8 mouse cellular contexts compared by ENCODE assay signal in genomic region chr17:35909186-35909918, GRCm38 (mm10). TPM values are rescaled to one million over a fixed set of nuclear protein-coding genes. Genes with fewer than 3 reads are reported as not detected.
DNase-seq lines count a peak whose midpoint lies in the region; ATAC-seq and TF ChIP-seq lines count a peak whose summit lies in the region.

No protein-coding gene starts in this region.

- TF ChIP-seq CTCF in ES-Bruce4 (IDR thresholded peaks at IDR 0.05; ENCODE audit: low read depth, low read length): no peak

- TF ChIP-seq EP300 in ES-Bruce4 (IDR thresholded peaks at IDR 0.05; ENCODE audit: insufficient read depth, low read depth, low read length): no peak

- peaks cover 12% of the 10 kb centered on the region for H3K4me1 ChIP-seq in heart, embryonic 16.5 days (ENCODE audit: control insufficient read depth, insufficient read depth, low read length)
- H3K4me1 ChIP-seq in ES-Bruce4 (ENCODE audit: control insufficient read depth, insufficient read depth, low read length): no peaks in the 10 kb centered on the region
- peaks cover 20% of the 10 kb centered on the region for H3K4me1 ChIP-seq in forebrain, embryonic 12.5 days
- peaks cover 42% of the 10 kb centered on the region for H3K4me1 ChIP-seq in liver, embryonic 13.5 days (replicated peaks)

- 21% methylated on average over 20 of the region's 20 CpGs for WGBS in heart, embryonic 16.5 days
- WGBS in forebrain, embryonic 12.5 days: 29% methylated on average over 20 of the region's 20 CpGs
- WGBS in liver, embryonic 13.5 days (ENCODE audit: insufficient replicate concordance): 38% methylated on average over 20 of the region's 20 CpGs

- peak overlapping the region; percentile 82 for H3K9ac ChIP-seq in heart, embryonic 16.5 days (ENCODE audit: low read length)
- peak overlapping the region; percentile 66 for H3K9ac ChIP-seq in ES-Bruce4 (ENCODE audit: low read depth, poor library complexity, severe bottlenecking)
- H3K9ac ChIP-seq in forebrain, embryonic 12.5 days: peak overlapping the region; percentile 83
- H3K9ac ChIP-seq in liver, embryonic 13.5 days: peak overlapping the region; percentile 73

- peaks cover 23% of the 10 kb centered on the region for H3K36me3 ChIP-seq in heart, embryonic 16.5 days (ENCODE audit: control insufficient read depth, insufficient read depth)
- peaks cover 34% of the 10 kb centered on the region for H3K36me3 ChIP-seq in ES-Bruce4 (ENCODE audit: control insufficient read depth, insufficient read depth, low read length, poor library complexity, severe bottlenecking)
- H3K36me3 ChIP-seq in forebrain, embryonic 12.5 days (replicated peaks): peaks cover 68% of the 10 kb centered on the region
- peaks cover 57% of the 10 kb centered on the region for H3K36me3 ChIP-seq in liver, embryonic 13.5 days

- H3K27ac ChIP-seq in heart, embryonic 16.5 days (ENCODE audit: low read length): peak overlapping the region; percentile 84
- no peak overlapping the region; the same call in 1 of the 2 replicates for H3K27ac ChIP-seq in ES-Bruce4 (ENCODE audit: insufficient read depth, low read length)
- peak overlapping the region; percentile 78 for H3K27ac ChIP-seq in forebrain, embryonic 12.5 days
- peak overlapping the region; percentile 79 for H3K27ac ChIP-seq in liver, embryonic 13.5 days

- no peaks in the 10 kb centered on the region for H3K9me3 ChIP-seq in heart, embryonic 16.5 days (replicated peaks; ENCODE audit: control insufficient read depth, low read length)
- H3K9me3 ChIP-seq in ES-Bruce4 (replicated peaks; ENCODE audit: control insufficient read depth, insufficient read depth, low read length, poor library complexity, severe bottlenecking): no peaks in the 10 kb centered on the region
- no peaks in the 10 kb centered on the region for H3K9me3 ChIP-seq in forebrain, embryonic 12.5 days
- H3K9me3 ChIP-seq in liver, embryonic 13.5 days (replicated peaks): no peaks in the 10 kb centered on the region

- no peak for TF ChIP-seq POLR2A in ES-Bruce4 (IDR thresholded peaks at IDR 0.05; ENCODE audit: insufficient read depth, low read length)

- H3K4me3 ChIP-seq in heart, embryonic 16.5 days (ENCODE audit: low read length): peak overlapping the region; percentile 81
- H3K4me3 ChIP-seq in ES-Bruce4 (ENCODE audit: low read depth, low read length): peak overlapping the region; percentile 83
- peak overlapping the region; percentile 74 for H3K4me3 ChIP-seq in forebrain, embryonic 12.5 days (replicated peaks)
- peak overlapping the region; percentile 71 for H3K4me3 ChIP-seq in liver, embryonic 13.5 days (replicated peaks)

- peak overlapping the region; percentile 74 for H3K4me2 ChIP-seq in heart, embryonic 16.5 days (ENCODE audit: low read depth, low read length)
- peak overlapping the region; percentile 95 for H3K4me2 ChIP-seq in forebrain, embryonic 12.5 days
- H3K4me2 ChIP-seq in liver, embryonic 13.5 days: peak overlapping the region; percentile 84

- no peaks in the 10 kb centered on the region for H3K27me3 ChIP-seq in heart, embryonic 16.5 days (ENCODE audit: control insufficient read depth, insufficient read depth, low read length)
- H3K27me3 ChIP-seq in ES-Bruce4 (ENCODE audit: control insufficient read depth, insufficient read depth, low read length, poor library complexity, severe bottlenecking): no peaks in the 10 kb centered on the region
- no peaks in the 10 kb centered on the region for H3K27me3 ChIP-seq in forebrain, embryonic 12.5 days
- H3K27me3 ChIP-seq in liver, embryonic 13.5 days: no peaks in the 10 kb centered on the region

- peak; percentile 19 for ATAC-seq in heart, embryonic 16.5 days (replicated peaks; ENCODE audit: extremely low read depth, insufficient read depth, low FRiP score)
- peak; percentile 24; the same call in 1 of the 2 replicates for ATAC-seq in forebrain, embryonic 12.5 days (ENCODE audit: low FRiP score)
- peak; percentile 53 for ATAC-seq in liver, embryonic 13.5 days (ENCODE audit: low read depth)

- DNase-seq in heart, adult 11 months: no peak
- DNase-seq in liver, embryonic 13.5 days: no peak
- no peak for DNase-seq in ovary, postnatal 14 days (ENCODE audit: low spot score)
- DNase-seq in testis, postnatal 14 days (ENCODE audit: low spot score): no peak
- no peak for DNase-seq in cerebellum, adult 11 months

RNA-seq across cellular contexts. Expression of gene Atat1, which starts 0.5 kb away (rescaled TPM):
- 41.1 and 45.5 TPM in 2 replicates for polyA plus RNA-seq in heart, embryonic 16.5 days (2015; fragmentation: Nextera tagmentation; extraction: Ambion mirVana)
- polyA plus RNA-seq in ES-Bruce4 (2011; ENCODE audit: insufficient read depth, insufficient read length, low read depth, missing spikeins): 33.4 and 42.5 TPM in 2 replicates
- polyA plus RNA-seq in forebrain, embryonic 12.5 days (2016; fragmentation: Nextera tagmentation; extraction: Ambion mirVana): 277 and 280 TPM in 2 replicates
- 9.3 and 9.9 TPM in 2 replicates for polyA plus RNA-seq in liver, embryonic 13.5 days (2015; fragmentation: Nextera tagmentation; extraction: Ambion mirVana)

RNA-seq across cellular contexts. Expression of gene Mrps18b, which starts 6.8 kb away (rescaled TPM):
- 70.1 and 77.3 TPM in 2 replicates for polyA plus RNA-seq in heart, embryonic 16.5 days (2015; fragmentation: Nextera tagmentation; extraction: Ambion mirVana)
- polyA plus RNA-seq in ES-Bruce4 (2011; ENCODE audit: insufficient read depth, insufficient read length, low read depth, missing spikeins): 117 and 144 TPM in 2 replicates
- polyA plus RNA-seq in forebrain, embryonic 12.5 days (2016; fragmentation: Nextera tagmentation; extraction: Ambion mirVana): 56.2 and 56.6 TPM in 2 replicates
- 105 and 106 TPM in 2 replicates for polyA plus RNA-seq in liver, embryonic 13.5 days (2015; fragmentation: Nextera tagmentation; extraction: Ambion mirVana)

RNA-seq across cellular contexts. Expression of gene Ppp1r10, which starts 6.9 kb away (rescaled TPM):
- 25.3 and 28.7 TPM in 2 replicates for polyA plus RNA-seq in heart, embryonic 16.5 days (2015; fragmentation: Nextera tagmentation; extraction: Ambion mirVana)
- polyA plus RNA-seq in ES-Bruce4 (2011; ENCODE audit: insufficient read depth, insufficient read length, low read depth, missing spikeins): 54.0 and 58.7 TPM in 2 replicates
- 65.4 and 70.4 TPM in 2 replicates for polyA plus RNA-seq in forebrain, embryonic 12.5 days (2016; fragmentation: Nextera tagmentation; extraction: Ambion mirVana)
- 19.4 and 27.5 TPM in 2 replicates for polyA plus RNA-seq in liver, embryonic 13.5 days (2015; fragmentation: Nextera tagmentation; extraction: Ambion mirVana)

RNA-seq across cellular contexts. Expression of gene 2310061I04Rik, which starts 12.1 kb away (rescaled TPM):
- 33.7 and 34.6 TPM in 2 replicates for polyA plus RNA-seq in heart, embryonic 16.5 days (2015; fragmentation: Nextera tagmentation; extraction: Ambion mirVana)
- polyA plus RNA-seq in ES-Bruce4 (2011; ENCODE audit: insufficient read depth, insufficient read length, low read depth, missing spikeins): 58.1 and 58.9 TPM in 2 replicates
- polyA plus RNA-seq in forebrain, embryonic 12.5 days (2016; fragmentation: Nextera tagmentation; extraction: Ambion mirVana): 26.7 and 29.4 TPM in 2 replicates
- 14.3 and 15.1 TPM in 2 replicates for polyA plus RNA-seq in liver, embryonic 13.5 days (2015; fragmentation: Nextera tagmentation; extraction: Ambion mirVana)

RNA-seq across cellular contexts. Expression of gene Dhx16, which starts 29.7 kb away (rescaled TPM):
- polyA plus RNA-seq in heart, embryonic 16.5 days (2015; fragmentation: Nextera tagmentation; extraction: Ambion mirVana): 27.4 and 29.2 TPM in 2 replicates
- 533 and 573 TPM in 2 replicates for polyA plus RNA-seq in ES-Bruce4 (2011; ENCODE audit: insufficient read depth, insufficient read length, low read depth, missing spikeins)
- polyA plus RNA-seq in forebrain, embryonic 12.5 days (2016; fragmentation: Nextera tagmentation; extraction: Ambion mirVana): 48.0 and 54.8 TPM in 2 replicates
- 35.2 and 40.3 TPM in 2 replicates for polyA plus RNA-seq in liver, embryonic 13.5 days (2015; fragmentation: Nextera tagmentation; extraction: Ambion mirVana)
